Mouse (Mus musculus): ENCODE results near the gene Rpn2.
A peak's percentile ranks its signal among the peaks of the same experiment; 100 is the strongest.

The Rpn2 gene

GRCm38 (mm10) chr2:157360028-157360427 is 81.2 kb downstream of the Rpn2 start:
- no peak for DNase-seq

- no peak for DNase-seq
Measured at GRCm38 (mm10) chr2:157363031-157363430, 84.2 kb downstream of the Rpn2 start.

GRCm38 (mm10) chr2:157366762-157367161 is 87.9 kb downstream of the Rpn2 start:
- DNase-seq: no peak

- peak; percentile 90 for DNase-seq
Measured at GRCm38 (mm10) chr2:157367184-157367893, 88.5 kb downstream of the Rpn2 start, which contains the start of gene Manbal. Gene Manbal, plus strand, starts transcription at chr2:157367594.

- DNase-seq: no peak
Measured at GRCm38 (mm10) chr2:157367991-157368390, 89.2 kb downstream of the Rpn2 start.

GRCm38 (mm10) chr2:157371696-157372095 is 92.9 kb downstream of the Rpn2 start:
- DNase-seq: peak; percentile 15

GRCm38 (mm10) chr2:157373681-157374080 is 94.9 kb downstream of the Rpn2 start:
- DNase-seq: no peak

- no peak for DNase-seq
Measured at GRCm38 (mm10) chr2:157375051-157375450, 96.2 kb downstream of the Rpn2 start.
